Mouse (Mus musculus): ENCODE measurements around the gene Nhlh1.

Gene Nhlh1

DNA sequence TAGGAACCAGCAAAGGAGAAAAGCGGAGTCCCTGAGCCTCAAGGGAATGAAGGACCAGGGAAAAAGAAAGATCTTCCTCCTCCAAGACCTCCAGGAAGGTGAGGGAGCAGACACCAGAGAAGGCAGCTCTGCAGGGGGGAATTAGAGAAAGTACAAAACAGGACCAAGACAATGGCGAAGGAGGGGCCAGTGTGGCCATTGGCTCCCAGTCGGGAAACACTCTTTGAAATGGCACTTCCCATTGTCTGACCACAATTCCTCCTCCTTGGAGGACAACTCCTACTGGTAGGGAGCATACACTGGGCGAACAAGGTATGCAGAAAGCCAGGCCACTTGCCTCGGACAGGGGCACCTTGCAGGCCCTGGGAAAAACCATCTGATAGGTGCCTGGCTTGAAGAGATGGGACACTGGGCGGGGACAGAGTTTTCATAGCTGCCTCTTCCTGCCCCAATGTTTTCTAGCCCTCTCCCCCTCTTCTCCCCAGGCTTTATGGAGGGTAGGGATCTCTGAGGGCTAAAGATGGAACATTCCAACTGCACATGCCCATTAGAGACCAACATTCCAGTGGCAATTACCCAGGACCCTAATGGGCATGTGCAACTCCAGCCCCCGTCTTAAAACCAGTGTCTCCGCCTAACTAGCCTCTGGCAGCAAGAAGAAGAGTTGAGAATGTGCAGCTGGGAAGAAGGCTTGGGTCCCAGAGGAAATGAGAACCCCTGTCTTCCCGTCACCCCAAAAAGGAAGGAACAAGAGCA is 33.1 kb downstream of the Nhlh1 start:
- in situ Hi-C loops (cut with MboI; ENCODE audit: low pct_unique_long_range_greater_than_20kb in 1 of 2, low sequenced_read_pairs in 2 of 2, unreplicated experiment in 1 of 2), result no loop called here

GRCm38 (mm10) chr1:172019863-172020521 is 37.4 kb downstream of the Nhlh1 start:
- in situ Hi-C loops (cut with MboI; ENCODE audit: low pct_unique_long_range_greater_than_20kb in 1 of 2, low sequenced_read_pairs in 2 of 2, unreplicated experiment in 1 of 2), result no loop called here

GRCm38 (mm10) chr1:172019339-172019738 is 38.0 kb downstream of the Nhlh1 start:
- in situ Hi-C loops (cut with MboI; ENCODE audit: low pct_unique_long_range_greater_than_20kb in 1 of 2, low sequenced_read_pairs in 2 of 2, unreplicated experiment in 1 of 2), result no loop called here

DNA sequence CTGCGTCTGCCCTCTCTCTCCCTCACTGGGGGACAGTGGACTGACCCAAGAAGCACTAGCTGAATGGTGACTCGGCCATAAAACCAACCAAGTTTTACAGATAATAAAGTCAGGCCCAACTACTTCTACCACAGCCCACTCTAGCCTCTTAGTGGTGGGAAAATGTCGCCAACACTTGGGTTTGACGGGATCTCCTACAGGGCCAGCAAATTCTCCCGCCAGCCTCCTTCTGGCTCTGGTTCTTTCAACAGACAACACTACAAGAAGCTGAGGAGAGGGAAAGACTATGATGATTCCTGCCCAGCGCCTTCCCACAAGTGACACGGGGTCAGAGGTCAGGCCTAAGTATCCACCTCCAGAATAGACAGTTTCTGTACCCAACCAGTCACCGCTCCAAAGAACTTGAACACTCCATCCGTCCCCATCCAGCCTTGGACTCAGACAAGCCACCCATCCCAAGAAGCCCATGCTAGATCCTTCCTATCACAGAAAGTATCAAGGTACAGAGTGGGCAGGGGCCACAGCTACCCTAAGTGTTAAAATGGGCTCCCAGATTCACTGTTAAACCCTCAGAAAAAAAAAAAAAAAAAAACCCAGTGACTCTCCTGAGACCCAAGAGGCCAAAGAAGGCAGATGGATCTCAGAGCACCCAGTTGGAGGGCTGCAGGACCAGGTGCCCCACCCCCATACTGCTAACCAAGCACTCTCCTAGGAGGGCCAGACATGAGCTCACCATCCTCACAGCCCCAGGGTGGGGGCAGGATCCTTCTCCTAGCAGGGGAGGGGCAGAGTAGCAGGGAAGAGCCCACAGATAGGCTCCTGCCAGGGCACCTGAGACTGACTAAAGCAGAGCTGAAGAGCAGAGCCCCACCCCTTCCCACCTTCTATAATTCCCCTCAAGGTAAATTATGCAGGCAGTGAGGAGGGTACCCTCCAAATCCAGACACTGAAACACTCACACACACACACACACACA is 38.7 kb downstream of the Nhlh1 start:
- in situ Hi-C loops (cut with MboI; ENCODE audit: low pct_unique_long_range_greater_than_20kb in 1 of 2, low sequenced_read_pairs in 2 of 2, unreplicated experiment in 1 of 2), result no loop called here

DNA sequence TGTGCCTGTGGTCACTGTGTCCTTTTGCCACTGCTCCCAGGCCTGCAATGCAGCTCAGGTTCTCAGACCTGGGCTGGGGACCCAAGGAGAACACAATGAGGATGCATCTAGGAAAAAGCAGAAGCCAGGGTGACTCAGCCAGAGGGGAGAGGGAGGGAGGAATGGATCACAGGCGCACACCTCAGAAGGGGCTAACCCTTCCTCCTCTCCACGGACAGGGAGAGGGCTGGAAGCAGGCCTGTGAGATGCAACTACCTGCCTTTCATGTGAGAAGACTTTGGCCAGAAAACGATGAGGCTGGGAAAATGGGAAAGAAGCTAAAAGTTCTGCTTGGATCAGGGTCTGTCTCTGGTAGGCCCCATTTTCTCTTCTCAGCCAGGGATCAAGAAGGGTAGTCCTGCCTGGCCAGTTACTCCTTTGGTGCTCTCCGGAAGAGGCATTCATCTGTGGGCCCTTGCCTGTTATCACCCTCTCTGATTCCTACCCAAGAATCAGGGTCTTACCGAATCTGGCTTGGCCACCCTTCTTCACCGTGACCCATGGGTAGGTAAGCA is 39.8 kb downstream of the Nhlh1 start:
- in situ Hi-C loops (cut with MboI; ENCODE audit: low pct_unique_long_range_greater_than_20kb in 1 of 2, low sequenced_read_pairs in 2 of 2, unreplicated experiment in 1 of 2), result no loop called here

GRCm38 (mm10) chr1:172016660-172017516 is 40.5 kb downstream of the Nhlh1 start:
- in situ Hi-C loops (cut with MboI; ENCODE audit: low pct_unique_long_range_greater_than_20kb in 1 of 2, low sequenced_read_pairs in 2 of 2, unreplicated experiment in 1 of 2), result no loop called here

GRCm38 (mm10) chr1:172016031-172016430 is 41.3 kb downstream of the Nhlh1 start:
- in situ Hi-C loops (cut with MboI; ENCODE audit: low pct_unique_long_range_greater_than_20kb in 1 of 2, low sequenced_read_pairs in 2 of 2, unreplicated experiment in 1 of 2), result no loop called here

DNA sequence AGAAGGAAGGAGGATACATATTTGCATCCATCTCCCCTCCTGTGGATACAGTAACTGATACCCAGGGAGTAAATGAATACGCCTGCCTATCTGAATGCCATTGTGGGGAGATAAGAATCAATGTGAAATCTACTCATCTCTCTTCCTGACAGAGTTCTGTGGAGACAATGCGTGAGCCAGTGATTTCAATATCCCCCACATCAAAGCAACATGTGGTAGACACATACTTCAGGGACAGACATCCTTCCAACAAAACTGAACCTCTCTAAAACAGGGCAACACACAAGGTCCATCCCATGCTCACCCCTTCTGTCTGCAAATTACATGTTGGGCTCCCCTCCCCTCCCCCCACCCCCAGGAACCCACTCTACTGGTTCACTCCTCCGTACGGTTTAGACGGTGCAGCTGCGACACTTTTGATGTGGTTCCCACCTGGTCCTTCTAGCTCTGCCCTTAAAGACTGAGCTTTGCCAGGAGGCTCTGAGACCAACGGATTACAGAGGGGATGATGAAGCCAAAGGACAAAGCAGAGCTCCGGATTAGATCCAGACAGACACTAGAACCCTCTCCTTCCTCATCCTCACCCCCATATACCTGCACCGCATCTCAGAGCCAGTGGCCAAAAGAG is 41.9 kb downstream of the Nhlh1 start:
- in situ Hi-C loops (cut with MboI; ENCODE audit: low pct_unique_long_range_greater_than_20kb in 1 of 2, low sequenced_read_pairs in 2 of 2, unreplicated experiment in 1 of 2), result no loop called here

DNA sequence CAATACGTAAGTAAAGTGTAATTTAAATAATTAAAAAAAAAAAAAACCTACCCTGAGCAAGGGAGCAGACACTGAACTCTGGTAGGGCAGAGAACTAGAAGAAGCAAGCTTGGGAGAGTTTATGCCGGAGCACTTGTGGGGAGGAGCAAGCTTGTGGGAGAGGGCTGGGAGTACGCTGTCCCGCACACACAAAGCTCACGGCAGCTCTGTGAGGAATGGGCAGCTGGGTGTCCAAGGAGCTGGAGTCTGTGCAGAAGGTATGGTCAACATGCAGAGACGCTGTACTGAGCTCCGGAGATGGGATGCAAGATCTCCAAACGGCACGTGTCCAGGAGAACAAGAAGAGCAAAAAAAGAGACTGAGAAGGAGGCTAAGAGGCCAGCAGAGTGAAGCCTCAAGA is 42.6 kb downstream of the Nhlh1 start:
- in situ Hi-C loops (cut with MboI; ENCODE audit: low pct_unique_long_range_greater_than_20kb in 1 of 2, low sequenced_read_pairs in 2 of 2, unreplicated experiment in 1 of 2), result no loop called here

- in situ Hi-C loops (cut with MboI; ENCODE audit: low pct_unique_long_range_greater_than_20kb in 1 of 2, low sequenced_read_pairs in 2 of 2, unreplicated experiment in 1 of 2), result no loop called here
Observed at GRCm38 (mm10) chr1:172012030-172012429, 45.3 kb downstream of the Nhlh1 start.

DNA sequence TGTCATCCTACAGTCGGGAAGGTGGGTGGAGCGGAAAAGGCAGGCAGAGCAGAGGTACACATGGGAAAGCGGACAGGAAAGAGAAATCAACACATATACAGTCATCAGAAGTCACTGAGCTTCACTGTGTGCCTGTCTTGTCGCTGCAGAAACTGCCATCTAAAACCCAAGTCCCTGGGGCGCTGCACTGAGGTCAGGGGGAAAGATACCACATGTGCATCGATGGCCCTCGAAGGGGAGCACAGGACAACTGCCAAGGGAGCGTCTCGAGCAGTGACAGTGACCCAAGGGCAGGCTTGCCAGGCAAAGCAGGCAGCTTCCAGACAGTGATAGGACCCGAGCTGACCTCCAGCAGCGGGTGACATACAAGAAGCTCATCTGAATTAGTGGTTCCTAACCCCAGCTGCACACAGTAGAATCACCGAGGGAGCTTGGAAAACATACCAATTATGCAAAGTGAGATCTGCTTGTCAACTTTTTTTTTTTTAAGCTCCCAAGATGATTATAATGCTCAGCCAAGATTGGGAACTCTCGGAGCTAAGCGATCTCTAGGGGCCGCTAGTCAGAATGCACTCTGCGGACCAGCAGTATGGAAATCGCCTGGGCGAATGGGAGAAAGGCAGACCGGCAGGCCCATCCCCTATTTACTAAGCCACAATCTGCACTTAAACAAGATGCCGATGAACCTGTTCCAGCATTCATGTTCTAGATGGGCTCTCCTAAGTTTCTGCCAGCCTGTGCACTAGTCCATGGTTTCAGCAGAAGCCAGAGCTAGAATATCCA is 47.1 kb downstream of the Nhlh1 start:
- in situ Hi-C loops (cut with MboI; ENCODE audit: low pct_unique_long_range_greater_than_20kb in 1 of 2, low sequenced_read_pairs in 2 of 2, unreplicated experiment in 1 of 2), result no loop called here

DNA sequence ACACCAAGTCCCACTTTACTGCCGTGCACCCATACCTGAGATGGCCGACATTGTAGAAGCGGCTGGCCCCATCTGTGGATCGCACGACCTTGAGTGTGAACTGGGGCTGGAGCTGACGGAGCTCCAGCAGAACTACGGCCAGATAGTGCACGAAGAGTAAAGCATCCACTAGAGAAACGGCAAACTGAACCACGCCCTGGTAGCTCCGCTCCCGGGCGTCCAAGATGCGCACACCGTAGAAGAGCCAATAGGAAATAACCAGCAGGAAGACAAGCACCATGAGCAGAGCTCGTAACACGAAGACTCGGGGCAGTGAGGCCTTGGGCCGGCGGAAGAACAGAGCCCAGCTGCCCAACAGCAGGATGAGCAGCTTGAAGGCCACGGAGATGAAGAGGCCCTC is 48.0 kb downstream of the Nhlh1 start:
- in situ Hi-C loops (cut with MboI; ENCODE audit: low pct_unique_long_range_greater_than_20kb in 1 of 2, low sequenced_read_pairs in 2 of 2, unreplicated experiment in 1 of 2), result no loop called here

- in situ Hi-C loops (cut with MboI; ENCODE audit: low pct_unique_long_range_greater_than_20kb in 1 of 2, low sequenced_read_pairs in 2 of 2, unreplicated experiment in 1 of 2), result no loop called here
Observed at GRCm38 (mm10) chr1:172008351-172008750, 49.0 kb downstream of the Nhlh1 start.

DNA sequence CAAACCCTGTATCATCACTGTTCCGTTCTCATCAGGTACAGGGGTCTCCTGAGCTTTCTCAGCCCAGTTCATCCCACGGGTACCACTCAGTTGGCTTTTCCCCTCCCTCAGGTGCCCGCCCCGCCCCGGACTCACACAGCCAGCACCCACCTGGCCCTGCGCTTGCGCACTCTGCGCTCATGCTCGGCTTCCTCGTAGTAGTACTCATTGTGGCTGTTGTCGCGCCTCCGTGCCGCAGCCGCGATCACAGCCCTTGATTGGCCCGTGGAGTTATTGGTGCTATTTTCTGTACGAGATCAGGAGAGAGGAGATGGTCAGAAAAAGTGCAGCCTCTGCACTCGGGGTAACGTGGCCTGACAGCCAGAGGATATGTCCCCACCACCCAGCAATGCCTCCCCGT is 49.6 kb downstream of the Nhlh1 start:
- in situ Hi-C loops (cut with MboI; ENCODE audit: low pct_unique_long_range_greater_than_20kb in 1 of 2, low sequenced_read_pairs in 2 of 2, unreplicated experiment in 1 of 2), result no loop called here

All from mouse embryonic stem cell (cell line).